19 mouse cellular contexts compared by ENCODE assay signal in genomic region chr11:115829036-115829435, GRCm38 (mm10). TPM values are rescaled to one million over a fixed set of nuclear protein-coding genes. Genes with fewer than 3 reads are reported as not detected.
DNase-seq lines count a peak whose midpoint lies in the region; ATAC-seq lines count a peak whose summit lies in the region.
"Had no signal": no experiment of that assay in that cellular context is flagged by ENCODE, and none has a peak within 500 bp of the region (broad histone marks: within the 10 kb centered on the region; RNA-seq: fewer than 3 reads in every experiment).

No protein-coding gene starts in this region.

- WGBS in heart, embryonic 12.5 days, result 49% methylated on average over 4 of the region's 4 CpGs
- 45% methylated on average over 4 of the region's 4 CpGs for WGBS in liver, embryonic 11.5 days

- H3K27me3 ChIP-seq in heart, embryonic 12.5 days (replicated peaks), result no peaks in the 10 kb centered on the region
- H3K27me3 ChIP-seq in liver, embryonic 11.5 days (replicated peaks; ENCODE audit: control insufficient read depth, insufficient read depth, low read length), result 0 out of 2 replicates have a peak, but pooled peaks cover 3% of the 10 kb centered on the region
- H3K27me3 ChIP-seq: stomach, embryonic 15.5 days had no signal

- no peak overlapping the region for H3K4me3 ChIP-seq in heart, embryonic 12.5 days
- H3K4me3 ChIP-seq in liver, embryonic 11.5 days (ENCODE audit: low read depth, low read length), result no peak overlapping the region
- H3K4me3 ChIP-seq: forebrain, embryonic 12.5 days; hindbrain, embryonic 12.5 days; liver, embryonic 15.5 days; stomach, embryonic 15.5 days had no signal

- H3K4me1 ChIP-seq in heart, embryonic 12.5 days (replicated peaks), result peaks cover 77% of the 10 kb centered on the region
- H3K4me1 ChIP-seq in liver, embryonic 11.5 days (replicated peaks; ENCODE audit: control insufficient read depth, insufficient read depth, low read length), result peaks cover 68% of the 10 kb centered on the region

- ATAC-seq in heart, embryonic 12.5 days (ENCODE audit: insufficient number of reproducible peaks, low FRiP score), result no peak; the same call in 1 of the 2 replicates
- ATAC-seq in liver, embryonic 11.5 days (replicated peaks; ENCODE audit: low FRiP score), result no peak
- ATAC-seq in cerebellum, adult (ENCODE audit: insufficient number of reproducible peaks, low FRiP score, low TSS enrichment), result no peak

- DNase-seq in heart, adult 18-20 months, result no peak
- no peak for DNase-seq in liver, embryonic 11.5 days (ENCODE audit: low spot score)
- DNase-seq in liver, result no peak
- peak; percentile 49 for DNase-seq in gastrocnemius, postnatal 25 days
- peak; percentile 58 for DNase-seq in skeletal muscle tissue, adult 2 months (ENCODE audit: low read depth, low spot score)
- no peak for DNase-seq in right cerebral cortex, adult 18-20 months
- DNase-seq: cerebellum, postnatal 10 days; layer of hippocampus, postnatal 36 days; lung, postnatal 14 days; thymus, postnatal 14 days had no signal

- no peak overlapping the region; the same call in 1 of the 2 replicates for H3K9ac ChIP-seq in heart, embryonic 12.5 days
- no peak overlapping the region for H3K9ac ChIP-seq in liver, embryonic 11.5 days (ENCODE audit: low read depth, low read length)
- H3K9ac ChIP-seq: forebrain, embryonic 12.5 days; hindbrain, embryonic 12.5 days; liver, embryonic 15.5 days; stomach, embryonic 15.5 days had no signal

- H3K36me3 ChIP-seq in heart, embryonic 12.5 days, result no peaks in the 10 kb centered on the region
- no peaks in the 10 kb centered on the region for H3K36me3 ChIP-seq in liver, embryonic 11.5 days (ENCODE audit: control insufficient read depth, insufficient read depth, low read length)
- H3K36me3 ChIP-seq: forebrain, embryonic 12.5 days; hindbrain, embryonic 12.5 days; liver, embryonic 15.5 days; stomach, embryonic 15.5 days had no signal

- H3K4me2 ChIP-seq in heart, embryonic 12.5 days, result no peak overlapping the region
- no peak overlapping the region for H3K4me2 ChIP-seq in liver, embryonic 11.5 days
- H3K4me2 ChIP-seq: forebrain, embryonic 12.5 days; hindbrain, embryonic 12.5 days; liver, embryonic 15.5 days; stomach, embryonic 15.5 days had no signal

- H3K9me3 ChIP-seq in heart, embryonic 12.5 days (replicated peaks), result no peaks in the 10 kb centered on the region
- H3K9me3 ChIP-seq in liver, embryonic 11.5 days (ENCODE audit: control insufficient read depth, low read length), result no peaks in the 10 kb centered on the region
- H3K9me3 ChIP-seq: forebrain, embryonic 12.5 days; G1E; hindbrain, embryonic 12.5 days; liver, embryonic 15.5 days; stomach, embryonic 15.5 days had no signal

- peak overlapping the region; percentile 45 for H3K27ac ChIP-seq in heart, embryonic 12.5 days (ENCODE audit: poor library complexity, severe bottlenecking)
- H3K27ac ChIP-seq in liver, embryonic 11.5 days (ENCODE audit: low read depth, low read length), result 0 out of 2 replicates have a peak overlapping the region, but pooled peaks have one; percentile 36
- H3K27ac ChIP-seq: forebrain, embryonic 12.5 days; hindbrain, embryonic 12.5 days; liver, embryonic 15.5 days; stomach, embryonic 15.5 days had no signal

RNA-seq across cellular contexts. Expression of gene Llgl2, which starts 5.2 kb away (rescaled TPM):
- 22.5 and 25.8 TPM in 2 replicates for polyA plus RNA-seq in heart, embryonic 12.5 days (2016; fragmentation: Nextera tagmentation; extraction: Ambion mirVana)
- total RNA-seq in heart, adult 18-20 months (2021), result 10 to 100 TPM; 17.5 to 18.2 TPM
- polyA plus RNA-seq in liver, embryonic 11.5 days (2014; fragmentation: Nextera tagmentation; extraction: Ambion mirVana), result 15.6 and 18.7 TPM in 2 replicates
- total RNA-seq in gastrocnemius, postnatal 25 days (2021), result 1 to 10 TPM; 7.8 to 9.0 TPM

RNA-seq across cellular contexts. Expression of gene Tsen54, which starts 14.5 kb away (rescaled TPM):
- polyA plus RNA-seq in heart, embryonic 12.5 days (2016; fragmentation: Nextera tagmentation; extraction: Ambion mirVana), result 23.0 and 29.2 TPM in 2 replicates
- 1 to 10 TPM; 7.1 to 8.5 TPM for total RNA-seq in heart, adult 18-20 months (2021)
- polyA plus RNA-seq in liver, embryonic 11.5 days (2014; fragmentation: Nextera tagmentation; extraction: Ambion mirVana), result 36.1 and 36.4 TPM in 2 replicates
- total RNA-seq in gastrocnemius, postnatal 25 days (2021), result 1 to 10 TPM; 3.2 to 7.5 TPM

RNA-seq across cellular contexts. Expression of gene Caskin2, which starts 15.6 kb away (rescaled TPM):
- polyA plus RNA-seq in heart, embryonic 12.5 days (2016; fragmentation: Nextera tagmentation; extraction: Ambion mirVana), result 23.5 and 25.3 TPM in 2 replicates
- total RNA-seq in heart, adult 18-20 months (2021), result 10 to 100 TPM; 39.2 to 42.9 TPM
- 13.5 and 14.0 TPM in 2 replicates for polyA plus RNA-seq in liver, embryonic 11.5 days (2014; fragmentation: Nextera tagmentation; extraction: Ambion mirVana)
- 10 to 100 TPM; 13.7 to 13.9 TPM for total RNA-seq in gastrocnemius, postnatal 25 days (2021)

RNA-seq across cellular contexts. Expression of gene Myo15b, which starts 29.2 kb away (rescaled TPM):
- polyA plus RNA-seq in heart, embryonic 12.5 days (2016; fragmentation: Nextera tagmentation; extraction: Ambion mirVana), result 0.17 and 0.37 TPM in 2 replicates
- not detected for total RNA-seq in heart, adult 18-20 months (2021)
- 0.56 and 0.89 TPM in 2 replicates for polyA plus RNA-seq in liver, embryonic 11.5 days (2014; fragmentation: Nextera tagmentation; extraction: Ambion mirVana)
- total RNA-seq in gastrocnemius, postnatal 25 days (2021), result not detected
- total RNA-seq: midbrain, postnatal 0 days had no signal
- polyA plus RNA-seq: C2C12 had no signal

Comparison
In these comparisons a context has a peak if more than half of its experiments do, and no peak if none do; other contexts are left out.
1. DNase-seq: peak in gastrocnemius, postnatal 25 days (single experiment) and skeletal muscle tissue, adult 2 months (single experiment); none in heart, adult 18-20 months (0 of 2), liver, embryonic 11.5 days (single experiment), liver (single experiment) and right cerebral cortex, adult 18-20 months (single experiment).